Mouse (Mus musculus) kidney, adult 18-20 months (tissue): ENCODE data around the gene BC024978.

ENCODE experiments used
- DNase-seq: peaks from one replicate; pipeline ENCODE4 v3.0.0; 2021

BC024978 gene

GRCm38 (mm10) chr7:27259771-27260170, 64.2 kb downstream of the BC024978 start:
- DNase-seq, result no peak
